Mouse (Mus musculus) 3T3-L1 (cell line): ENCODE measurements around the gene Vill.
A peak's percentile ranks its signal among the peaks of the same experiment; 100 is the strongest.

Source experiments
- DNase-seq: peaks from one replicate; pipeline ENCODE4 v3.0.0-alpha.2; 2015; ENCODE audit warnings: low read depth, low spot score

Gene Vill

GRCm38 (mm10) chr9:119080040-119080675 lies 27.6 kb downstream of the Vill start:
- DNase-seq, result no peak

GRCm38 (mm10) chr9:119082039-119082438 lies 29.5 kb downstream of the Vill start:
- DNase-seq, result no peak

- DNase-seq, result no peak
These were observed 30.3 kb downstream of the Vill start for GRCm38 (mm10) chr9:119082656-119083430.

- no peak for DNase-seq
These were observed 31.4 kb downstream of the Vill start for GRCm38 (mm10) chr9:119083966-119084365.

GRCm38 (mm10) chr9:119086451-119086850 lies 33.9 kb downstream of the Vill start:
- no peak for DNase-seq

- no peak for DNase-seq
These were observed 34.7 kb downstream of the Vill start for GRCm38 (mm10) chr9:119087309-119087708.

- DNase-seq, result peak; percentile 83
These were observed 35.7 kb downstream of the Vill start for GRCm38 (mm10) chr9:119088148-119088801.

- DNase-seq, result peak; percentile 69
These were observed 36.9 kb downstream of the Vill start for GRCm38 (mm10) chr9:119089437-119089836.

- no peak for DNase-seq
These were observed 37.9 kb downstream of the Vill start for GRCm38 (mm10) chr9:119090462-119090861.

- DNase-seq, result peak; percentile 78
These were observed 39.2 kb downstream of the Vill start for GRCm38 (mm10) chr9:119091581-119092310.

- DNase-seq, result peak; percentile 59
These were observed 40.2 kb downstream of the Vill start for GRCm38 (mm10) chr9:119092473-119093418.

GRCm38 (mm10) chr9:119093419-119094295 lies 41.1 kb downstream of the Vill start, which contains the start of gene Plcd1:
Gene Plcd1 (minus strand): TSS chr9:119093502.
- peak; percentile 67 for DNase-seq

GRCm38 (mm10) chr9:119094462-119095109 lies 42.0 kb downstream of the Vill start:
- no peak for DNase-seq

- DNase-seq, result peak; percentile 7
These were observed 47.8 kb downstream of the Vill start for GRCm38 (mm10) chr9:119100177-119100898.

- peak; percentile 98 for DNase-seq
These were observed 49.6 kb downstream of the Vill start, which contains the start of gene Dlec1 for GRCm38 (mm10) chr9:119101992-119102782. Gene Dlec1 (plus strand): TSS chr9:119102478.

GRCm38 (mm10) chr9:119102783-119103113 lies 50.2 kb downstream of the Vill start:
- DNase-seq, result no peak

- DNase-seq, result peak; percentile 79
These were observed 55.0 kb downstream of the Vill start for GRCm38 (mm10) chr9:119107566-119107965.
